Mouse (Mus musculus) heart, postnatal 0 days (tissue): Measurements from ENCODE around the gene Eif3l.

Experiments used
- CTCF ChIP-seq: IDR thresholded peaks from 2 replicates; pipeline ENCODE4 v1.5.1; 2016; ENCODE audit warnings: antibody characterized with exemption, control low read depth, low read depth
- EP300 ChIP-seq: IDR thresholded peaks from 2 replicates; pipeline ENCODE4 v1.6.1; 2016; ENCODE audit warnings: antibody characterized with exemption, low read depth

GRCm38 (mm10) chr15:79074913-79075532 is at the start of gene Eif3l:
- no peak for TF ChIP-seq CTCF
- TF ChIP-seq EP300, result no peak
